Mouse (Mus musculus) lung, postnatal 0 days (tissue): Measurements from ENCODE around the gene Acaca. TPM values are rescaled to one million over a fixed set of nuclear protein-coding genes. Genes with fewer than 3 reads are reported as not detected.
"Not testable (repeated sequence)": the region's sequence is repeated elsewhere in the genome, so short reads cannot be mapped to it uniquely, and the experiment has no call there.

ENCODE experiments used
- ATAC-seq: fragments of 200-750 bp; cut with Nextera tagmentation; 2 replicates; pipeline ENCODE4 v1.8.0; 2017; ENCODE audit warnings: moderate library complexity
- DNase-seq: peaks from one replicate; pipeline ENCODE4 v3.0.0-alpha.2; 2016; ENCODE audit warnings: low spot score
- H3K27ac ChIP-seq: fragments of 300-500 bp; sonication (generic); 2 replicates; pipeline ENCODE4 v1.5.1; 2014; ENCODE audit warnings: antibody characterized with exemption, mild to moderate bottlenecking, low read length, mixed read lengths
- H3K27me3 ChIP-seq: fragments of 300-500 bp; sonication (generic); replicated peaks from 2 replicates; pipeline ENCODE4 v1.6.1; 2014; ENCODE audit warnings: low read length, mixed read lengths; ENCODE audit not compliant: insufficient read depth
- H3K36me3 ChIP-seq: fragments of 300-500 bp; sonication (generic); 2 replicates; pipeline ENCODE4 v1.6.1; 2014; ENCODE audit warnings: low read length, mixed read lengths; ENCODE audit not compliant: insufficient read depth
- H3K4me1 ChIP-seq: fragments of 300-500 bp; sonication (generic); 2 replicates; pipeline ENCODE4 v1.6.1; 2014; ENCODE audit warnings: antibody characterized with exemption, low read depth, low read length, mixed read lengths; ENCODE audit not compliant: insufficient read depth
- H3K4me2 ChIP-seq: fragments of 300-500 bp; sonication (generic); replicated peaks from 2 replicates; pipeline ENCODE4 v1.6.1; 2014; ENCODE audit warnings: low read depth, mild to moderate bottlenecking, low read length, moderate library complexity, mixed read lengths
- H3K4me3 ChIP-seq: fragments of 300-500 bp; sonication (generic); 2 replicates; pipeline ENCODE4 v1.5.1; 2014; ENCODE audit warnings: low read depth, low read length
- H3K9ac ChIP-seq: fragments of 300-500 bp; sonication (generic); replicated peaks from 2 replicates; pipeline ENCODE4 v1.6.1; 2014; ENCODE audit warnings: low read depth, mild to moderate bottlenecking
- H3K9me3 ChIP-seq: fragments of 300-500 bp; sonication (generic); 2 replicates; pipeline ENCODE4 v1.6.1; 2016; ENCODE audit warnings: low read length, mixed read lengths
- CTCF ChIP-seq: IDR thresholded peaks from 2 replicates; pipeline ENCODE4 v1.5.1; 2016; ENCODE audit warnings: antibody characterized with exemption, mild to moderate bottlenecking
- EP300 ChIP-seq: IDR thresholded peaks from 2 replicates; pipeline ENCODE4 v1.6.1; 2016; ENCODE audit warnings: antibody characterized with exemption, mild to moderate bottlenecking, control low read depth
- WGBS: fragments of 180-500 bp; shearing (Covaris S2); extraction: QIAGEN DNeasy Blood & Tissue Kit; methylation state at CpG from one replicate; pipeline ENCODE4 v1.1.7; 2014; 5-methylcytosine and 5-hydroxymethylcytosine counted together
- polyA plus RNA-seq: library from polyadenylated mRNA; unstranded; fragments of >200 nt; fragmentation: Nextera tagmentation; extraction: Ambion mirVana; gene quantifications from 2 replicates; pipeline ENCODE4 v1.2.1, GENCODE M21; 2015

The Acaca gene
- polyA plus RNA-seq, 1 experiment from 2014 or later = 6.5 TPM

DNA sequence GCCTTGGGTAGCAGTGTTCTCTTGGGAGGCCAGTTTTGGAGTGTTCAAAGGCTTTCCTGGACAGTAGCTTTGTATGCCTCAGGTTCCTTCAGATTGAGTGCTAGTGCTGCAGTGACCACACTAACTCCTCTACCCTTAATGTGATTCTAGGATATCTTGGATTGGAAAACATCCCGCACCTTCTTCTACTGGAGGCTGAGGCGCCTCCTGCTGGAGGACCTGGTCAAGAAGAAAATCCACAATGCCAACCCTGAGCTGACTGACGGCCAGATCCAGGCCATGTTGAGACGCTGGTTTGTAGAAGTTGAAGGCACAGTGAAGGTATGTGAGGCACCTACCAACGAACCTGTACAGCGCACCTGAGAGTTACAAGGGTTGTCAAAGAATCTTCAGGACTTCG is 262.6 kb downstream of the Acaca start:
- TF ChIP-seq CTCF = peak; percentile 30
- DNase-seq, H3K9ac ChIP-seq, H3K4me1 ChIP-seq, H3K27me3 ChIP-seq, ATAC-seq, H3K4me3 ChIP-seq, H3K9me3 ChIP-seq, H3K27ac ChIP-seq, H3K36me3 ChIP-seq, H3K4me2 ChIP-seq: not testable (repeated sequence)
- 86% methylated on average over 7 of the region's 7 CpGs for WGBS

- no peak for TF ChIP-seq CTCF
- no peak for TF ChIP-seq EP300
- Histone ChIP-seq H3K27ac (no peak overlapping the region), H3K9ac (no peak overlapping the region), H3K27me3 (no peaks in the 10 kb centered on the region), H3K4me2 (no peak overlapping the region), H3K36me3 (peaks cover 5% of the 10 kb centered on the region), H3K4me1 (no peaks in the 10 kb centered on the region), H3K9me3 (no peaks in the 10 kb centered on the region), H3K4me3 (no peak overlapping the region)
- ATAC-seq (no peak), DNase-seq (no peak)
- WGBS = 55% methylated on average over 7 of the region's 7 CpGs
Observed at GRCm38 (mm10) chr11:84393571-84393970, 264.1 kb downstream of the Acaca start.

DNA sequence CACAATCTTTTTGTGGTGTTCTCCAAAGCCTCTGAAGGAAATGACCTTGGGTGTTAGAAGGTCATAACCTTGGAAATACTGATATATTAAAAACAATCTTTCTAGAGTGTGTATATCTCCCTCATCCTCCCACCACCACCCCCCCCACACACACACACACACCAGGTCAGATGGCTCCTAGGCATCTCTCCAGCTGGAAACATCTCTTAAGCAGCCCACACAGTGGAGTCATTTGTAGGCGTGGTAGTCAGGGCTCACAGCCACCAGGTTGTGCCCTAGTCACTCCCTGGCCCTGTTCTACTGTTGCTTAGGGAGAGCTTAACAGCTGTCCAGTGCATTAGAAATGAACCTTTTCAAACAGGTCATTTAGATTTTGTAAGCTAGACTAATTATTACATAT is 265.5 kb downstream of the Acaca start:
- H3K9me3 ChIP-seq = no peaks in the 10 kb centered on the region
- H3K36me3 ChIP-seq = peaks cover 5% of the 10 kb centered on the region
- no peak overlapping the region for H3K4me3 ChIP-seq
- no peak for TF ChIP-seq EP300
- no peak for TF ChIP-seq CTCF
- 67% methylated on average over 1 of the region's 1 CpGs for WGBS
- ATAC-seq (no peak), DNase-seq (no peak)
- H3K4me1 ChIP-seq = no peaks in the 10 kb centered on the region
- H3K4me2 ChIP-seq = no peak overlapping the region
- H3K9ac ChIP-seq = no peak overlapping the region
- no peak overlapping the region for H3K27ac ChIP-seq
- H3K27me3 ChIP-seq = no peaks in the 10 kb centered on the region

DNA sequence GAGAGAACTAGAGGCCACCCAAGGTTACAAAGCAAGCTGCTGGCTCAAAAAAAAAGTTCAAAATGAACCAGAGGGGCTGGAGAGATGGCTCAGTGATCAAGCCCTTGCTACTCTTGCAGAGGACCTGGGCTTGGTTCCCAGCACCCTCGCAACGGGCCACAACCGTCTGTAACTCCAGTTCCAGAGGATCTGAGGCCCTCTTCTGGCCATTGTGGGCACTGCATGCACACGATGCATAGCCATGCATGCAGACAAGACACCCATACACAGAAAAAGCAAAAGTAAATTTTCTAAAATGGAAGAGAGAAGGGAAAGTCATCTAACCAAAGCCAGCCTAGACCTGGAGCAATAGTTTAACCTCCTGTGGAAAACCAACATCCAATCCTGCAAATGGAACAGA is 277.3 kb downstream of the Acaca start:
- TF ChIP-seq CTCF = peak; percentile 22
- TF ChIP-seq EP300 = no peak
- Histone ChIP-seq H3K9me3 (no peaks in the 10 kb centered on the region), H3K27ac (no peak overlapping the region), H3K9ac (no peak overlapping the region), H3K4me3 (no peak overlapping the region), H3K4me1 (no peaks in the 10 kb centered on the region), H3K36me3 (no peaks in the 10 kb centered on the region), H3K4me2 (no peak overlapping the region), H3K27me3 (no peaks in the 10 kb centered on the region)
- no peak for DNase-seq
- WGBS = 99% methylated on average over 4 of the region's 4 CpGs
- no peak for ATAC-seq

DNA sequence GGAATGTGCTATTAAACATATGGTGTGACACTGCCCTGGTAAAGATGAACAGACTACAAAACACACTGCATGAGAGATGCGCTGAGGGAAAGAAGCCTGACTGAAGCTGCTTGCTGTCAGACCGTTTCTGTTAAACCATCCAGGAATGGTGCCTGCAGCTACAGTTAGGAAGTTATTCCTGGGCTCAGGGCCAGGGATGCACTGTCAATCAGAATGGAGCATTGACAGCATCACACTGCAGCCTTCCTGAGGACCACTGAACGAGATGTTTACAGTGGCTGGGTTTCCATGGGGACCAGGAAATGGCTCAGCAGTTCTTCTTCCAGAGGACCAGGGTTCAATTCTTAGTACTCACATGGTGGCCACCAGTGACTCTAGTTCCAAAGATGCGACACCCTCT is 280.9 kb downstream of the Acaca start:
- no peaks in the 10 kb centered on the region for H3K36me3 ChIP-seq
- 51% methylated on average over 4 of the region's 4 CpGs for WGBS
- no peaks in the 10 kb centered on the region for H3K9me3 ChIP-seq

GRCm38 (mm10) chr11:84410879-84411641 is 281.6 kb downstream of the Acaca start:
- H3K9me3 ChIP-seq = no peaks in the 10 kb centered on the region
- no peaks in the 10 kb centered on the region for H3K36me3 ChIP-seq
- no peak overlapping the region for H3K4me3 ChIP-seq
- TF ChIP-seq CTCF (no peak), EP300 (no peak)
- DNase-seq = no peak
- H3K4me2 ChIP-seq = no peak overlapping the region
- H3K9ac ChIP-seq = no peak overlapping the region
- H3K27me3 ChIP-seq = no peaks in the 10 kb centered on the region
- no peak for ATAC-seq
- no peak overlapping the region for H3K27ac ChIP-seq
- 53% methylated on average over 7 of the region's 7 CpGs for WGBS
- no peaks in the 10 kb centered on the region for H3K4me1 ChIP-seq

More for the DNA sequence above, 280.9 kb downstream of the Acaca start:
- ATAC-seq = no peak
- no peaks in the 10 kb centered on the region for H3K27me3 ChIP-seq
- H3K4me1 ChIP-seq = no peaks in the 10 kb centered on the region
- no peak overlapping the region for H3K9ac ChIP-seq
- H3K4me2 ChIP-seq = no peak overlapping the region
- no peak overlapping the region for H3K4me3 ChIP-seq
- TF ChIP-seq CTCF (no peak), EP300 (no peak)
- DNase-seq = no peak
- H3K27ac ChIP-seq = no peak overlapping the region

- H3K4me1 ChIP-seq = no peaks in the 10 kb centered on the region
- H3K27me3 ChIP-seq = no peaks in the 10 kb centered on the region
- H3K36me3 ChIP-seq = no peaks in the 10 kb centered on the region
- no peak for DNase-seq
- no peaks in the 10 kb centered on the region for H3K9me3 ChIP-seq
- H3K27ac ChIP-seq = no peak overlapping the region
- no peak for ATAC-seq
- H3K9ac ChIP-seq = no peak overlapping the region
- 63% methylated on average over 7 of the region's 7 CpGs for WGBS
- H3K4me3 ChIP-seq = no peak overlapping the region
- TF ChIP-seq CTCF = no peak
- TF ChIP-seq EP300 = no peak
- H3K4me2 ChIP-seq = no peak overlapping the region
Observed at GRCm38 (mm10) chr11:84411642-84412018, 282.2 kb downstream of the Acaca start.
